Mouse (Mus musculus) neutrophil, adult 59 days (primary cell): ENCODE results near the gene Fbxl3. TPM values are rescaled to one million over a fixed set of nuclear protein-coding genes. Genes with fewer than 3 reads are reported as not detected.

Experiments used
- total RNA-seq, 2 experiments: library from RNA; stranded (reverse); gene quantifications; 1 replicate in 1 of 2; 2 replicates in 1 of 2; pipeline ENCODE4 v1.2.4; 2023

Gene Fbxl3
- total RNA-seq = 100 to 1,000 TPM; 113 to 127 TPM

DNA sequence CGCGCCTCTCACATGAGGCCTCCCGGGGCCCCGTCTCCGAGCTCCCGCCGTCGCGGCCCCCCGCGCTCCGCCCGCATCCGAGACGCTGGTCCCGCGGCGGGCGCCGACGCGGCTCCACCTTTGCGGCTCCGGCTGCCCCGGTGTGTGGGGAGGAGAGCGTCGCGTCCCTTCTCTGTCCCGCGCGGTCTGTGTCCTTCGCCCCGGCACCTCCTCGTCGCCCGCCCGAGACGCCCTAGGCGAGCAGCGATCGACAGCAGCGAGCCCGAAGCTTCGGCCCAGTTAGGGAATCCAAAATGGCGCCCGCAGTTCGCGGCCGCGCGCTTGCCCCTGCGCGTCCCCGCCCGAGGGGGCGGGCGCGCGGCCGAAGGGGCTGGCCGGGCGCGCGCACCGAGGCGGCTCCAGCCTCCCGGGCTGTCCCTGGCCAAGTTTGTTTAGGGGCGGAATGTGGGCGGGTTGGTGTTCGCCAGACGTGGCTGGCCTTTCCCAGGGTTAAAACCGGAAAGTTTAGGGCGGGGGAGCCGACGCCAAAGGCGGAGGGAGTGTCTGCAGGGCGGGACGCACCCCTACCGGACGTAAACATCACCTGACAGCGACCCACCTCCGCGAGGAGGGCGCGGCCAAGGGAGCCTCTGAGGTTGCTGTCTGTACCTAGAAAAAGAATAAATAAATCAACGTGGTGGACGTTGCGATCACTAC, at the start of gene Fbxl3:
Gene Fbxl3, minus strand, starts transcription at position 329 of the 696 bp plus-strand sequence.

DNA sequence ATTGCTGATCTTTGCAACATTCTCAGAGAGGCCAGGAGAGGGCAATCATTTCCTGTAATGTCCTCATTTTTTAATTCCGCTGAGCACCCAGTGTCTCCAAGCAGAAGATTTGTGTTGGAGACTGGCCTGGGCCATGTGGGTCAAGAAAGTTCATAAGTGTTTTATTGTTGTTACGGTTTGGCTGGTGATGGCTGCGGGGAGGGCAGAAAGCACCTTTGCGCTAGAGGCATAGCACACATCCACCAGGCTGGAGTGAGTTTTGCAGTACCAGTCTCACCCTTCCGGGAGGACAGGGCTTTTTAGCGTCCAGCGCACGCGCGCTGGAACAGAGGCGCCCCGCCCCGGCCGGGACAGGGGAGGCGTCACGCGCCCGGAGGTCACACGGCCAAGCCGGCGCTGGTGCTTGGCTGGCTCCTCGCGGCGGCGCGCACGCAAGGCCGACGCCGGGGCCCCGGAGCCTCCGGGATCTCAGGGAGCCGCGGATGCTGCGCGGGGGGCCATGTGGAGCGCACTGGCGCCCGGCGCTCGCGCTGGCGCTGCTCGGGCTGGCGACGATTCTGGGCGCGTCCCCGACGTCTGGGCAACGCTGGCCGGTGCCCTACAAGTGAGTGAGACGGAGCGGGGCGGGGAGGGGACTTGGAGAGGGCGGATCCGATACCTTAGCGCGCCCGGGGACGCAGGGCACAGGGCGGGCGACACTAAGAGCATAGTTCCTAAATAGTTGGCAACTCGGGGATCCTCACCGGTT, 29.3 kb downstream of the Fbxl3 start, which contains the start of gene Cln5:
Gene Cln5, plus strand, starts transcription at position 353 of the 748 bp plus-strand sequence.

DNA sequence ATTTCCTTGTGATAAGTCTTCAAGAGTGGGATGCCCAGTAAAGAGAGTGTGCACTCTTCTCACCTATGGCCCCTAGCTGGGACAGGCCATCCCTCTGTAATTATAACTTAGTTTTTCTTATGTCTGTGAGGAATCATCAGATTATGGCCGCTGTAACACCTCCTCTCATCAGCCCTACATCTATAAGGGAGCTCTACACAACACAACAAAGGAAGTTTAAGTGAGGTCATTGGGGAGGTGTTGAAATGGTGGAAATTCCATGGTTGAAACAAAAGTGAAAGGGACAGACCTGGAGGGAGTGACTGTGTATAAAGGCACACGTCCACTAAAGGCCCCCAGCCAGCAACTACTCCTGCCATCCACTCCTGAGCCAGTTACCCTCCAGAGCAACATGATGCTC, 52.7 kb downstream of the Fbxl3 start, which contains the start of gene Acod1:
Gene Acod1, plus strand, starts transcription at position 301 of the 400 bp plus-strand sequence.

Other genes starting within 250 kb of the Fbxl3 start
- gene Kctd12, start 116.9 kb downstream of the Fbxl3 start, total RNA-seq = 100 to 1,000 TPM; 185 to 219 TPM
- gene Acod1, start 52.6 kb downstream of the Fbxl3 start, total RNA-seq = 10 to 100 TPM; 24.8 to 32.0 TPM
- gene Cln5, start 29.4 kb downstream of the Fbxl3 start, total RNA-seq = 10 to 100 TPM; 65.4 to 73.0 TPM
- gene Mycbp2, start 247.2 kb upstream of the Fbxl3 start, total RNA-seq = 10 to 100 TPM; 56.1 to 62.3 TPM